Mouse (Mus musculus) lung, embryonic 14.5 days (tissue): ENCODE measurements around the gene Gp5. TPM values are rescaled to one million over a fixed set of nuclear protein-coding genes. Genes with fewer than 3 reads are reported as not detected.

Experiments
- ATAC-seq: fragments of 200-750 bp; cut with Nextera tagmentation; 2 replicates; pipeline ENCODE4 v1.8.0; 2017; ENCODE audit warnings: mild to moderate bottlenecking, moderate TSS enrichment, moderate library complexity; ENCODE audit not compliant: insufficient read depth
- DNase-seq: peaks from one replicate; pipeline ENCODE4 v3.0.0-alpha.2; 2015
- H3K27ac ChIP-seq: fragments of 300-500 bp; sonication (generic); 2 replicates; pipeline ENCODE4 v1.5.1; 2014; ENCODE audit warnings: low read depth, mild to moderate bottlenecking, moderate library complexity
- H3K27me3 ChIP-seq: fragments of 300-500 bp; sonication (generic); 2 replicates; pipeline ENCODE4 v1.6.1; 2014; ENCODE audit warnings: low read length, control low read depth; ENCODE audit not compliant: insufficient read depth
- H3K36me3 ChIP-seq: fragments of 300-500 bp; sonication (generic); 2 replicates; pipeline ENCODE4 v1.6.1; 2014; ENCODE audit warnings: control low read depth; ENCODE audit not compliant: insufficient read depth
- H3K4me1 ChIP-seq: fragments of 300-500 bp; sonication (generic); 2 replicates; pipeline ENCODE4 v1.6.1; 2014; ENCODE audit warnings: antibody characterized with exemption, control low read depth; ENCODE audit not compliant: insufficient read depth
- H3K4me2 ChIP-seq: fragments of 300-500 bp; sonication (generic); 2 replicates; pipeline ENCODE4 v1.6.1; 2014; ENCODE audit warnings: mild to moderate bottlenecking
- H3K4me3 ChIP-seq: fragments of 300-500 bp; sonication (generic); 2 replicates; pipeline ENCODE4 v1.5.1; 2014; ENCODE audit warnings: low read depth, low read length
- H3K9ac ChIP-seq: fragments of 300-500 bp; sonication (generic); 2 replicates; pipeline ENCODE4 v1.6.1; 2014
- H3K9me3 ChIP-seq: fragments of 300-500 bp; sonication (generic); 2 replicates; pipeline ENCODE4 v1.6.1; 2016; ENCODE audit warnings: low read depth, low read length, control low read depth
- CTCF ChIP-seq: IDR thresholded peaks from 2 replicates; pipeline ENCODE4 v1.5.1; 2016; ENCODE audit warnings: antibody characterized with exemption, low read depth
- WGBS: fragments of 180-500 bp; shearing (Covaris S2); extraction: QIAGEN DNeasy Blood & Tissue Kit; methylation state at CpG from one replicate; pipeline ENCODE4 v1.1.7; 2014; 5-methylcytosine and 5-hydroxymethylcytosine counted together
- polyA plus RNA-seq: library from polyadenylated mRNA; unstranded; fragments of >200 nt; fragmentation: Nextera tagmentation; extraction: Ambion mirVana; gene quantifications from 2 replicates; pipeline ENCODE4 v1.2.1, GENCODE M21; 2014

Gp5 gene
- polyA plus RNA-seq, 1 experiment from 2014 or later = 3.1 TPM

- DNase-seq = peak; percentile 12
Measured at GRCm38 (mm10) chr16:30280676-30281297, 29.8 kb downstream of the Gp5 start.

DNA sequence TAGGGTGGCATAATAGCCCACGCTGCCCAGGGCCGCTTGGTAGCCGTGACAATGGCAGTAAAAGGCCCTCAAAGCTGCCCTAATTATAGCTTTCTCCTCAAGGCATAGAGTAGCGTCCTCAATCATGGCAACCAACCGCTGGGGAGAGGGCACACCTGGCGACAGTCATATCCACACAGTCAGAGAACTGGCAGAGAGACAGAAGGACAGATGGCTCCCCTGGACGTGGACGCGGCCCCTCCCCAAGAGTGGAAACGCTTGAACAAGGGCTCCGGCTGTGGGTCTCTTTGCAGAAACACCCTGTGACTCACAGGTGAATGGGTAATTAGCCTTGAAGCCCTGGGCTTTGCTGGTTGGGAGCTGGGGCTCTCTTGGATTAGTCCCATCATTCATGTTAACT lies 32.2 kb downstream of the Gp5 start:
- Histone ChIP-seq H3K27ac (no peak overlapping the region), H3K27me3 (peaks cover 10% of the 10 kb centered on the region), H3K9me3 (no peaks in the 10 kb centered on the region), H3K36me3 (no peaks in the 10 kb centered on the region), H3K4me1 (peaks cover 5% of the 10 kb centered on the region; the same call in 1 of the 2 replicates), H3K9ac (no peak overlapping the region), H3K4me2 (no peak overlapping the region), H3K4me3 (no peak overlapping the region)
- 77% methylated on average over 11 of the region's 11 CpGs for WGBS
- DNase-seq (no peak), ATAC-seq (no peak)
- no peak for TF ChIP-seq CTCF

More at GRCm38 (mm10) chr16:30280676-30281297, 29.8 kb downstream of the Gp5 start:
- no peaks in the 10 kb centered on the region for H3K9me3 ChIP-seq
- H3K4me1 ChIP-seq = peaks cover 10% of the 10 kb centered on the region; the same call in 1 of the 2 replicates
- no peak overlapping the region for H3K27ac ChIP-seq
- H3K4me3 ChIP-seq = no peak overlapping the region
- TF ChIP-seq CTCF = no peak
- H3K4me2 ChIP-seq = 0 out of 2 replicates have a peak overlapping the region, but pooled peaks have one; percentile 7
- H3K36me3 ChIP-seq = no peaks in the 10 kb centered on the region
- no peak overlapping the region for H3K9ac ChIP-seq
- no peak for ATAC-seq
- WGBS = 26% methylated on average over 4 of the region's 4 CpGs
- H3K27me3 ChIP-seq = peaks cover 16% of the 10 kb centered on the region

DNA sequence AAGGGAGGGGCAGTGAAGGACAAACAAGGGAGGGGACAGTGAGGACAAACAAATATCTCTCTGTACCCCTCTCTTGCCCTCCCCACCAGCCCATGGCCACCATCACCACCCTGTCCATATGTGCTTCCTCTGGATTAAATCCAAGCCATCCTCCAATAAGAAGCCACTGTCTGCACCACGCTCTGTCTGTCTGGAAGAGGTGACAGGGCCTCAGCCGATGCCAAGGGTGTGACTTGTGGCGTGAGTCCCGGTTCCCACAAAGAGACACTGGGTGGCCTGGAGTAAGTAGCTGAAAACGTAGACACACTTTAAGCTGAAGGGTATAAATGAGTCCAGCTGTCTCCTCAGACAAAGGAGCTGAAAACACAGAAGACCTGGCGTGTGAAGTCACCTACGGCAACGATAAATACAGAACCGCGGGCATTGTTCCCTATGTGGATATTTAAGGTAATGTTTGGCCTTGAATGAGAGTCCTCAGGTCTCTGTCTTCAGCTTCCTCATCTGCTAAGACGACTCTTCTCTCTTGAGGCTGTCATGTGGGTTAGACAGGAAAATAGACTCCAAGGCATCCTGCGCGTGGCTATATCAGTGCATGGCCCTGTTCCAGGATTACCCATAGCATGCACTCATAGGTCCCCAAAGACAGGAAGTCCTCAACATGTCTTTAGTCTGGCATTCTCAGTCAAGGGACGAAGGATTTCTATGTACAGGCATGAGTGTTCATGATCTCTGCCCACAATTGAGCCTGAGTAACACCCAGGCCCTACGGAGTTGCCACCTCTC lies 34.8 kb downstream of the Gp5 start:
- no peak overlapping the region for H3K4me2 ChIP-seq
- H3K4me3 ChIP-seq = no peak overlapping the region
- H3K36me3 ChIP-seq = no peaks in the 10 kb centered on the region
- 56% methylated on average over 15 of the region's 15 CpGs for WGBS
- peak; percentile 56 for DNase-seq
- no peaks in the 10 kb centered on the region for H3K27me3 ChIP-seq
- no peak for TF ChIP-seq CTCF
- no peak overlapping the region for H3K9ac ChIP-seq
- peak; percentile 67 for ATAC-seq
- peaks cover 6% of the 10 kb centered on the region; the same call in 1 of the 2 replicates for H3K4me1 ChIP-seq
- H3K27ac ChIP-seq = no peak overlapping the region
- no peaks in the 10 kb centered on the region for H3K9me3 ChIP-seq

- no peak for ATAC-seq
- no peak for TF ChIP-seq CTCF
- Histone ChIP-seq H3K9ac (no peak overlapping the region), H3K9me3 (no peaks in the 10 kb centered on the region), H3K4me3 (no peak overlapping the region), H3K4me2 (no peak overlapping the region), H3K27me3 (no peaks in the 10 kb centered on the region), H3K27ac (no peak overlapping the region), H3K36me3 (no peaks in the 10 kb centered on the region), H3K4me1 (peaks cover 3% of the 10 kb centered on the region; the same call in 1 of the 2 replicates)
- no peak for DNase-seq
- 94% methylated on average over 8 of the region's 8 CpGs for WGBS
Measured at GRCm38 (mm10) chr16:30273065-30273464, 37.5 kb downstream of the Gp5 start.

GRCm38 (mm10) chr16:30271941-30272595 lies 38.5 kb downstream of the Gp5 start:
- WGBS = 52% methylated on average over 6 of the region's 6 CpGs
- Histone ChIP-seq H3K9ac (no peak overlapping the region), H3K4me1 (peaks cover 3% of the 10 kb centered on the region; the same call in 1 of the 2 replicates), H3K4me2 (no peak overlapping the region), H3K4me3 (no peak overlapping the region), H3K27ac (peak overlapping the region; percentile 15; the same call in 1 of the 2 replicates), H3K9me3 (no peaks in the 10 kb centered on the region), H3K27me3 (no peaks in the 10 kb centered on the region), H3K36me3 (no peaks in the 10 kb centered on the region)
- no peak for DNase-seq
- no peak for TF ChIP-seq CTCF
- ATAC-seq = no peak

DNA sequence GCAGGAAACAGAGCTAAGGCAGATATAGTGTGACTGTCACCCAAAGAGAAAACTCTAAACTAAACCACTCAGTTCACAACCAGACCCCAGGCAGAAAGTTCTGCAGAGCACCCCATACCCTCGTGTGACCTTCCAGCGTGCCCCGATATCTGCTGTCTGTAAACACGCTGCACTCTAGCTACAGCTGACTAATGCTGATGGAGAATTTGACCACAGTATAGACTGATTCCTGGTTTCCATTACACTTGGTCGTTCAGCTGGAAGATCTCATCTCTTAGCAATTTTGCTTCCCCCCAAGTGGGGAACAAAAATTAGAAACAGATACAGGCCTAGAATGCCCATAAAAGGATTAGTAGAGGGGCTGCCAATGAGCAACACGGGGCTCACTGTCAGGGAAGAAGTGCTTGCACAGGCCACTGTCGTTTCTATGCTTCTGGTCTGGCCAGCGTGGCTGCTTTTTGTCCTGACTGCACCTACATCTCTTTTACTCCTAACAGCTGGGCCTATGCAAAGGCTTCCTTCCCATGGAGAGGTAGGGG lies 39.3 kb downstream of the Gp5 start:
- 53% methylated on average over 8 of the region's 8 CpGs for WGBS
- H3K9ac ChIP-seq = no peak overlapping the region
- no peak overlapping the region for H3K4me3 ChIP-seq
- peak overlapping the region; percentile 15; the same call in 1 of the 2 replicates for H3K27ac ChIP-seq
- DNase-seq = no peak
- ATAC-seq = no peak
- no peaks in the 10 kb centered on the region for H3K27me3 ChIP-seq
- H3K36me3 ChIP-seq = no peaks in the 10 kb centered on the region
- H3K4me1 ChIP-seq = peaks cover 3% of the 10 kb centered on the region; the same call in 1 of the 2 replicates
- TF ChIP-seq CTCF = no peak
- H3K4me2 ChIP-seq = no peak overlapping the region
- H3K9me3 ChIP-seq = no peaks in the 10 kb centered on the region
